Mouse (Mus musculus): ENCODE results near the gene Gpatch3. TPM values are rescaled to one million over a fixed set of nuclear protein-coding genes. Genes with fewer than 3 reads are reported as not detected.

Gene Gpatch3
- 3.1 TPM for polyA plus RNA-seq (2017; shearing (Covaris generic))

DNA sequence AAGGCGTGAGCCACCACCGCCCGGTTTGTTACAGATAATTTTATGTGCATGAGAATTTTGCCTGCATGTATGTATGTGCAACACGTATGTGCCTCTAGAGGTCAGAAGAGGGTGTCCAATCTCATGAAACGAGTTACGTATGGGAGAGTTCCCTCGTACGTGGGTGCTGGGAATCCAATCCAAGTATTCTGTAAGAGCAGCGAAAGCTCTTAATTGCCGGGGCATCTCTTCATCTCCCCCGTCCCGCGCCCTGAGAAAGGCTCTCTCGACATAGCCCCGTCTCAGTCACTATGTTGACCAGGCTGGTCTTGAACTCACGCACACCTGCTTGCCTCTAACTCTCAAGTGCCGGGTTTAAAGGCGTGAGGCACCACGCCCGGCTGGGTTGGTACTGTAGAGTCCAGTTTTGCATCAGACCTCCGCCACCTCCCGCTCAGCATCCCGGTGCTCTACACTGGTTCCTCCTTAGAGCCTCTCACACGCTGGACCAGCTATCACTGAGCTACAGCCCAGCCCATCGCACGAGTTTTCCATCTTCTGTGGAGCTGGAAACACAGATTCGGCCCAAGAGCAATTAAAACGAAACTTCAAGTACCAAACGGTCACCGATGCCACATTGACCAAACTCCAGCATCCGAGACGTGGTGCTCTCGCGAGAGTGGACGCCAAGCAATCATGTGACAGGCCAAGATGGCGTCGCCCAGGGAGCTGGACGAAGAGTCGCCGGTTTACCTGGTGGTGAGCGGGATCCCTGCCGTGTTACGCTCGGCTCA lies at the start of gene Gpatch3:
Gene Gpatch3, plus strand, starts transcription at position 676 of the 773 bp plus-strand sequence.

DNA sequence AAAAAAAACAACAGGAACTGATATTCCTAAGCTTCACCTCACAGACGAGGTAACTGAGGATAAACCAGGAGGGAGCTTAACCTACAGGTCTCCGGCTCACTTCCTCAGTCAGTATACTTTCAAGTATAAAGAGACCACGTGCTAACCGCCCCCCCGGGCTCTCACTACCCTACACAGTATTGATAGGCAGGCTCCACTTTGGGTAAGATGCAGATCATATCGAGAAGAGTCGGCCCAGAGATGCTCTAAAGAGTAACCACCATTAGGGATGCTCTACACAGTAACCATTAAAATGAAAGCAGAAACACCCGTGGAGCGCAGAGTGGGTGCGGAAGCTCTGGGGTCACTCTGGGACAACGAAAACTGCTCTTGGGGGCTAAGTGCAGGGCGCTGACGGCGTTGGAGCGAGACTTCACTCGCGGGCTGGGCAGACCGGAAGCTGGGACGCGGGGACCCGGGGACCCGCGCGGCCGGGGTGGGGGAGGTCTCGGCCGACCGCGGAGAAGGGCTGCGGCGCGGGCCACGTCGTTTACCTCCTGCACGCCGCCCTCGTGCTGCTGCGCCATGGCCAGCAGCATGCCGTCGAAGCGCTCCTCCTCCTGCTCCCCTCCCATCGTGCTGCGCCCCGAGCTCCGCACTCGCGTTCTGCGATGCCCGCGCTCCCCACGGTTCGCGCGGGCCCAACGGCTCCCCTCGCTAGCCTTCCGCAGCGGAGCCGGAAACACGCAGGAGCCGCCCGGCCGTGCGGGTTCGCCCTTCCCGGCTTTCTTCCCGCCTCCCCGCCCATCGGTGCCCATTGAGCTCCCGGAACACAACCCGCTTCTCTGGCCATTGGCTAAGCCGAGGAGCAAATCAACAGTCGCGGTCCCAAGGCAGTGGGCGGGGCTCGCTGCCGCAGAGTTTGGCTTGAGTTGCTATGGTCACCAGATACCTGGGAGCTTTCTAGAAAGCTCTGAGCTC lies 29.0 kb upstream of the Gpatch3 start, which contains the start of gene Nudc:
Gene Nudc, minus strand, starts transcription at position 725 of the 960 bp plus-strand sequence.

DNA sequence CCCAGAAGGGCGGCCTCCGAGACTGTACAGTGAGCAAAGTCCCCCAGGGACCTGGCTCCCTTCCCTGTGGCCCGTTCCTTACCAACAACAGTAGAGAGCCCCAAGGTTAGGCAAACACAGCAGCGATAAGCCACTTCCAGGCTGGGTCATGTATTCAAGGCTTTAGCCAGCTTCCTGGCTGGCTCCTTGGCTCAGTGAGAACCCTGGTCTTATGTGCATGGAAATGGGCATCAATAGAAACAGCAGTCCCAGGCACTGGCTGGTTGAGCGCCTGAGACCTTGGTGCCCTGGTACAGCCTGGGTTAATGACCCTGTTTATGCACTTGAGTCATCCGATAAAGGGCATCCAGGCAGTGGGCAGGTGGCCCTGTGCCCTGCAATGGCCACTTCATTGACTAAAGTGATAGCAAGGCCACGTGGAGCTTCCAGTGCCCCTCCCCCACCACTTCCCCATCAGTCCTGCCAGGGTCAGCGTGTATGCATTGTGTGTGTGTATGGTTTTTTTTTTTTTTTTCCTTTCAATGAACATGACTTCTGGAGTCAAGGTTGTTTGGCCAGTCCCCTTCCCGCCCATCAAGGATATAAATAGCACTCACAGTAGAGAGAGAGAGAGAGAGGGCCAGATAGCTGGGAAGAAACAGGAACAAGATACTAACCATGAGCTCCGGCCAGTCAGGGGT lies 21.6 kb upstream of the Gpatch3 start, which contains the start of gene Nr0b2:
Gene Nr0b2, plus strand, starts transcription at position 609 of the 680 bp plus-strand sequence.

DNA sequence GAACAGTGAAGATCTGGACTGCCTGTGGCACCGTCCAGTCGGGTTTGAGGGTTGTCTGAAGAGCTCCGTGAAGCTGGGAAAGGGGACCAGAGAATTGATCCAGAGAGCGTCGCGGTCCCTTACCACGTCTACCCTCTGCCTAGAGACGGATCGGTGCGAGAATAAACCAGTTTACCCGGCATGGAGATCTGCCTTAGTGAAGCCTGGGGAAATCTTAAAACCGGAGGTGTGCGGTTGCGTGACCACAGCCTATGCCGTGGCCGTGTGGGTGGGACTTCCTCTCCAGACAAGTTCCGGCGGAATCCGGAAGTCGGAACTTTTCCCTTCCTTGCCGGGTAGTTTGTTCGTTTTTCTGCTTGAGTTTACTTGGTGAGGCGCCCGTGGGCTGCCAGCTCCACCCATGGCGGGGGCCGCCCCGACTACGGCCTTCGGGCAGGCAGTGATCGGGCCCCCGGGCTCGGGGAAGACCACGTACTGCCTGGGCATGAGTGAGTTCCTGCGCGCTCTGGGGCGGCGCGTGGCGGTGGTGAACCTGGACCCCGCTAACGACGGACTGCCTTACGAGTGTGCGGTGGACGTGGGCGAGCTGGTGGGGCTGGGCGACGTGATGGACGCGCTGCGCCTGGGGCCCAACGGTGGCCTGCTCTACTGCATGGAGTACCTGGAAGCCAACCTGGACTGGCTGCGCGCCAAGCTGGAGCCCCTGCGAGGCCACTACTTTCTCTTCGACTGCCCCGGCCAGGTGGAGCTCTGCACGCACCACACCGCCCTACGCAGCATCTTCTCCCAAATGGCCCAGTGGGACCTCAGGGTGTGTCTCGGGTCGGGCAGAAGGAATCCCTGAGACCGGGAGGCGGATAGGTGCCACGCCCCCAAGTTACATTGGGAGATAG lies 9.8 kb downstream of the Gpatch3 start, which contains the start of gene Gpn2:
Gene Gpn2, plus strand, starts transcription at position 304 of the 893 bp plus-strand sequence.

DNA sequence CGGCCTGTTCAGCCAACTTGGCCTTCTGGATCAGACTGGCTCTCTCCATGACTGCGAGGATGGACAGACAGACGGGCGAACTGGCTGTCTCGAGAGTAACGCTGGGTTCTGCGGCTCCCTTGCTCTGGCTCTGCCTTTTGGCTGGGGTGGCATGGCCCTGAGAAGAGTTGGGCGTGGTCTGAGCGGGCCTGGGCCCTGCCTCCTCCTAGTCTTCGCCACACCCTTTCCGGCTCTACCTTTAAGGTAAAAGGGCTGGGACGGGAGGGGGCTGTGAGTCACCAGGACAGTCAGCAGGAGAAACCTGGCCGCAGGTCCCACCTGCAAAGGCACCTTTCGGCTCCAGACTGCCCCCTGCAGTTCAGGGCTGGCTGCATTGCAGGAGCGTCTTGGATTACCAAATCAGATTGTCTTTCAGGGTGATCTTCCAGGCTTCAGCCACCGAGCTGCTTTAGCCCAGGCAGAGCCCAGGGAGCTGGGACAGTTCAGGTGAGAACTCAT lies 27.2 kb downstream of the Gpatch3 start, which contains the start of gene Sfn:
Gene Sfn, minus strand, starts transcription at position 448 of the 498 bp plus-strand sequence.

Other genes with a start within 250 kb of the Gpatch3 start
- gene Wdtc1, start 221.3 kb upstream of the Gpatch3 start, polyA plus RNA-seq (2017; shearing (Covaris generic)): 3.8 TPM
- 26.6 TPM for gene Slc9a1, start 205.0 kb upstream of the Gpatch3 start, polyA plus RNA-seq (2017; shearing (Covaris generic))
- not detected for gene Tent5b, start 94.6 kb upstream of the Gpatch3 start, polyA plus RNA-seq (2017; shearing (Covaris generic))
- gene Trnp1, start 76.2 kb upstream of the Gpatch3 start, polyA plus RNA-seq (2017; shearing (Covaris generic)): not detected
- 0.76 TPM for gene Kdf1, start 55.8 kb upstream of the Gpatch3 start, polyA plus RNA-seq (2017; shearing (Covaris generic))
- gene Nudc, start 28.7 kb upstream of the Gpatch3 start, polyA plus RNA-seq (2017; shearing (Covaris generic)): 98.6 TPM
- not detected for gene Nr0b2, start 21.4 kb upstream of the Gpatch3 start, polyA plus RNA-seq (2017; shearing (Covaris generic))
- gene Gpn2, start 9.6 kb downstream of the Gpatch3 start, polyA plus RNA-seq (2017; shearing (Covaris generic)): 14.3 TPM
- gene Sfn, start 27.4 kb downstream of the Gpatch3 start, polyA plus RNA-seq (2017; shearing (Covaris generic)): 12.1 TPM
- gene Zdhhc18, start 75.4 kb downstream of the Gpatch3 start, polyA plus RNA-seq (2017; shearing (Covaris generic)): 20.7 TPM
- 25.9 TPM for gene Pigv, start 97.9 kb downstream of the Gpatch3 start, polyA plus RNA-seq (2017; shearing (Covaris generic))
- 35.2 TPM for gene Arid1a, start 182.0 kb downstream of the Gpatch3 start, polyA plus RNA-seq (2017; shearing (Covaris generic))